Mouse (Mus musculus) heart, postnatal 0 days (tissue): ENCODE data around the gene Tmem54. TPM values are rescaled to one million over a fixed set of nuclear protein-coding genes. Genes with fewer than 3 reads are reported as not detected.
A peak's percentile ranks its signal among the peaks of the same experiment; 100 is the strongest.

ENCODE experiments used
- ATAC-seq: fragments of 200-750 bp; cut with Nextera tagmentation; 2 replicates; pipeline ENCODE4 v1.8.0; 2017; ENCODE audit warnings: low read depth, moderate number of reproducible peaks, moderate library complexity; ENCODE audit not compliant: insufficient read depth
- DNase-seq: peaks from one replicate; pipeline ENCODE4 v3.0.0-alpha.2; 2016; ENCODE audit warnings: low spot score
- H3K27ac ChIP-seq: fragments of 300-500 bp; sonication (generic); 2 replicates; pipeline ENCODE4 v1.5.1; 2014; ENCODE audit warnings: low read depth, mild to moderate bottlenecking
- H3K27me3 ChIP-seq: fragments of 300-500 bp; sonication (generic); 2 replicates; pipeline ENCODE4 v1.6.1; 2014; ENCODE audit warnings: low read length, mixed read lengths; ENCODE audit not compliant: control insufficient read depth, insufficient read depth
- H3K36me3 ChIP-seq: fragments of 300-500 bp; sonication (generic); replicated peaks from 2 replicates; pipeline ENCODE4 v1.6.1; 2014; ENCODE audit warnings: low read length, mixed read lengths; ENCODE audit not compliant: control insufficient read depth, insufficient read depth
- H3K4me1 ChIP-seq: fragments of 300-500 bp; sonication (generic); 2 replicates; pipeline ENCODE4 v1.6.1; 2014; ENCODE audit warnings: antibody characterized with exemption; ENCODE audit not compliant: control insufficient read depth, insufficient read depth
- H3K4me2 ChIP-seq: fragments of 300-500 bp; sonication (generic); 2 replicates; pipeline ENCODE4 v1.6.1; 2014; ENCODE audit warnings: low read depth, mild to moderate bottlenecking, low read length, moderate library complexity
- H3K4me3 ChIP-seq: fragments of 300-500 bp; sonication (generic); 2 replicates; pipeline ENCODE4 v1.5.1; 2014; ENCODE audit warnings: low read depth, low read length
- H3K9ac ChIP-seq: fragments of 300-500 bp; sonication (generic); replicated peaks from 2 replicates; pipeline ENCODE4 v1.6.1; 2014; ENCODE audit warnings: low read depth, low read length, mixed read lengths
- H3K9me3 ChIP-seq: fragments of 300-500 bp; sonication (generic); replicated peaks from 2 replicates; pipeline ENCODE4 v1.6.1; 2016; ENCODE audit warnings: low read length; ENCODE audit not compliant: control insufficient read depth
- CTCF ChIP-seq: IDR thresholded peaks from 2 replicates; pipeline ENCODE4 v1.5.1; 2016; ENCODE audit warnings: antibody characterized with exemption, control low read depth, low read depth
- EP300 ChIP-seq: IDR thresholded peaks from 2 replicates; pipeline ENCODE4 v1.6.1; 2016; ENCODE audit warnings: antibody characterized with exemption, low read depth
- WGBS: fragments of 180-500 bp; shearing (Covaris S2); extraction: QIAGEN DNeasy Blood & Tissue Kit; methylation state at CpG from one replicate; pipeline ENCODE4 v1.1.7; 2014; 5-methylcytosine and 5-hydroxymethylcytosine counted together
- polyA plus RNA-seq: library from polyadenylated mRNA; unstranded; fragments of >200 nt; fragmentation: Nextera tagmentation; extraction: Ambion mirVana; gene quantifications from 2 replicates; pipeline ENCODE4 v1.2.1, GENCODE M21; 2015
- total RNA-seq: library from RNA; depleted of rRNA; stranded (reverse); fragments of >200 nt; gene quantifications from 2 replicates; pipeline ENCODE4 v1.2.3, GENCODE M21; 2014; ENCODE audit warnings: low replicate concordance

Tmem54 gene
- total and polyA plus RNA-seq, 2 experiments from 2014 or later, result 1.1 TPM; not detected in 1

GRCm38 (mm10) chr4:129135637-129136036 lies 30.3 kb downstream of the Tmem54 start:
- no peak overlapping the region for H3K9ac ChIP-seq
- H3K27me3 ChIP-seq, result peaks cover 12% of the 10 kb centered on the region

DNA sequence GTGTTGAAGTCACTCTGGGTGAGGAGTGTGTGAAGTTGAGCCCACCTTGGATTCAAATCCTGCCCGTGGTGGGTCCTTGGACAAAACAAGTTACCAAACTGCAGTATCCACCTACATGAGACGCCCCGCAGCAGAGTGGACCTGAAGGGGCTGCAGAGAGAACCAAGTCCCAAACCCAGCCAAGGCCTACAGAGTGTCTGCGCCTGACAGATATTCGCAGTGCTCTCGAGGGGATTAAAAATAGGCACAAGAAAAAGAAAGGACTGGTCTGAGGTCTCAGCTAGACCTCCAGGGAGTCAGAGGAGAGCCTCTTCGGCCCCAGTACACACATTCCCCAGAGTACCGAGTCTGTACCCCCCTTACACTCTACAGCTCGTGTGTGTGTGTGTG lies 30.8 kb downstream of the Tmem54 start:
- Histone ChIP-seq H3K36me3 (no peaks in the 10 kb centered on the region; the same call in 1 of the 2 replicates), H3K9ac (peak overlapping the region; percentile 88), H3K9me3 (no peaks in the 10 kb centered on the region), H3K4me1 (peaks cover 12% of the 10 kb centered on the region), H3K4me3 (peak overlapping the region; percentile 63), H3K27ac (no peak overlapping the region), H3K27me3 (peaks cover 8% of the 10 kb centered on the region), H3K4me2 (peak overlapping the region; percentile 92)
- ATAC-seq (no peak), DNase-seq (no peak)
- 31% methylated on average over 9 of the region's 9 CpGs for WGBS
- TF ChIP-seq CTCF, result no peak

More at GRCm38 (mm10) chr4:129135637-129136036, 30.3 kb downstream of the Tmem54 start:
- no peak overlapping the region for H3K27ac ChIP-seq
- no peaks in the 10 kb centered on the region for H3K9me3 ChIP-seq
- H3K36me3 ChIP-seq, result no peaks in the 10 kb centered on the region; the same call in 1 of the 2 replicates
- ATAC-seq (no peak), DNase-seq (no peak)
- peaks cover 9% of the 10 kb centered on the region; the same call in 1 of the 2 replicates for H3K4me1 ChIP-seq
- 61% methylated on average over 2 of the region's 2 CpGs for WGBS
- no peak for TF ChIP-seq CTCF
- TF ChIP-seq EP300, result no peak
- H3K4me3 ChIP-seq, result no peak overlapping the region
- no peak overlapping the region for H3K4me2 ChIP-seq

GRCm38 (mm10) chr4:129136579-129137391 lies 31.4 kb downstream of the Tmem54 start, which contains the start of gene Fndc5:
Gene Fndc5 (plus strand): TSS chr4:129136999.
- peak within 1 kb of the TSS; percentile 72 for H3K27ac ChIP-seq
- no peaks in the 10 kb centered on the region for H3K9me3 ChIP-seq
- peak within 1 kb of the TSS; percentile 92 for H3K4me2 ChIP-seq
- ATAC-seq (peak; percentile 13; the same call in 1 of the 2 replicates), DNase-seq (no peak)
- peak within 1 kb of the TSS; percentile 63 for H3K4me3 ChIP-seq
- peaks cover 8% of the 10 kb centered on the region for H3K27me3 ChIP-seq
- H3K36me3 ChIP-seq, result no peaks in the 10 kb centered on the region; the same call in 1 of the 2 replicates
- WGBS, result 3% methylated on average over 35 of the region's 80 CpGs
- no peak for TF ChIP-seq EP300
- TF ChIP-seq CTCF, result no peak
- peak within 1 kb of the TSS; percentile 88 for H3K9ac ChIP-seq
- peaks cover 15% of the 10 kb centered on the region for H3K4me1 ChIP-seq

- Histone ChIP-seq H3K4me1 (peaks cover 23% of the 10 kb centered on the region), H3K9ac (peak overlapping the region; percentile 88), H3K9me3 (no peaks in the 10 kb centered on the region), H3K4me2 (peak overlapping the region; percentile 92), H3K4me3 (peak overlapping the region; percentile 63), H3K27ac (peak overlapping the region; percentile 72), H3K27me3 (peaks cover 8% of the 10 kb centered on the region), H3K36me3 (no peaks in the 10 kb centered on the region; the same call in 1 of the 2 replicates)
- WGBS, result 57% methylated on average over 14 of the region's 14 CpGs
- ATAC-seq (no peak), DNase-seq (no peak)
- TF ChIP-seq CTCF, result no peak
- TF ChIP-seq EP300, result no peak
Measured at GRCm38 (mm10) chr4:129137392-129138321, 32.3 kb downstream of the Tmem54 start.

- Histone ChIP-seq H3K9me3 (no peaks in the 10 kb centered on the region), H3K4me1 (peaks cover 31% of the 10 kb centered on the region), H3K4me2 (no peak overlapping the region), H3K9ac (no peak overlapping the region), H3K4me3 (no peak overlapping the region), H3K27ac (no peak overlapping the region), H3K27me3 (peaks cover 8% of the 10 kb centered on the region), H3K36me3 (no peaks in the 10 kb centered on the region; the same call in none of the 2 replicates)
- ATAC-seq, result no peak
- 65% methylated on average over 5 of the region's 5 CpGs for WGBS
- no peak for DNase-seq
- TF ChIP-seq CTCF (no peak), EP300 (no peak)
Measured at GRCm38 (mm10) chr4:129139642-129140041, 34.3 kb downstream of the Tmem54 start.
